Mouse (Mus musculus): ENCODE data around the gene Aoc2. TPM values are rescaled to one million over a fixed set of nuclear protein-coding genes. Genes with fewer than 3 reads are reported as not detected.

The Aoc2 gene
- polyA plus RNA-seq, 1 experiment: 3.3 TPM

DNA sequence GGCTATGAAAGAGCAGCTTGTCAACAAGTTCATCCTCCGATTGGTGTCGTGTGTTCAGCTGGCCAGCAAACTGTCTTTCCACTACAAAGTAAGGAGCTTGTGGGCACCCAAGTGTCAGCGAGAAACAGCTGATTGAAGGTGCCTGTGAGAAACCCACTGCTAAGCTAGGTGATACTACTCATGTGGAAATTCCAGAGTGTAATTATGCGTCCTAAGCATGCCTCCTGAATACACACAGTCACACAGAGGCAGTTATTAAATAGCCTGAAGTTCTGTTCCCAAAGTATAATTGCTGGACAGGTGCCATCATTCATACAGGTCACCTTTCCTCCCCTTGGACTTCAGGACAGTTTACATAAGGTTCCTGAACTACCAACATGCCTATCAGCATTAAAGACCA, 41.1 kb upstream of the Aoc2 start:
- WGBS: 65% methylated on average over 4 of the region's 4 CpGs
- TF ChIP-seq CTCF (IDR thresholded peaks at IDR 0.05; ENCODE audit: insufficient read depth, low read length) (no peak), POLR2A (IDR thresholded peaks at IDR 0.05; ENCODE audit: borderline replicate concordance, extremely low read depth, low read depth, low read length) (no peak)
- no peak overlapping the region for H3K4me3 ChIP-seq (replicated peaks; ENCODE audit: extremely low read depth, low read depth, low read length)
- no peak for DNase-seq
- no peaks in the 10 kb centered on the region for H3K4me1 ChIP-seq (ENCODE audit: control insufficient read depth, insufficient read depth, low read length)

DNA sequence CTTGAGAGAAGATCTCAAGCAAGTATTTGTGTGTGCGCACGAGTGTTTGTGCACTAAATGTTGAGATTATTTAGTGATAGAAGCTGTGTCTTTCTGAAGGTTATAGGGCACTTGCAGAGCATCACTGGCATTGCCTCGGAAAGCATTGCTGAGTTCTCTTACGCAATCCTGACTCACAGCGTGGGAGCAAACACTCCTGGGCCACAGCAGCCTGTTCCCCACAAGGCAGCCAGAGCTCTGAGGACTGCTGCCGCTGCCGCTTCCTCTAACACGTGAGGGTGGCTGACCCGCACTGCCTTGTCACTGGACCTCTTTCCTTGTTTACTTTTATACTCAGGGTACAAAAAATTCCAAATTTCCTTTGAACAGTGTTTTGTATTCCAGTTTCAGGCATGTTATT, 37.6 kb upstream of the Aoc2 start:
- no peaks in the 10 kb centered on the region for H3K4me1 ChIP-seq (ENCODE audit: control insufficient read depth, insufficient read depth, low read length)
- H3K4me3 ChIP-seq (replicated peaks; ENCODE audit: extremely low read depth, low read depth, low read length): no peak overlapping the region
- 45% methylated on average over 9 of the region's 9 CpGs for WGBS
- DNase-seq: no peak
- TF ChIP-seq POLR2A (IDR thresholded peaks at IDR 0.05; ENCODE audit: borderline replicate concordance, extremely low read depth, low read depth, low read length): peak; percentile 10; the same call in 1 of the 2 replicates
- TF ChIP-seq CTCF (IDR thresholded peaks at IDR 0.05; ENCODE audit: insufficient read depth, low read length): no peak

DNA sequence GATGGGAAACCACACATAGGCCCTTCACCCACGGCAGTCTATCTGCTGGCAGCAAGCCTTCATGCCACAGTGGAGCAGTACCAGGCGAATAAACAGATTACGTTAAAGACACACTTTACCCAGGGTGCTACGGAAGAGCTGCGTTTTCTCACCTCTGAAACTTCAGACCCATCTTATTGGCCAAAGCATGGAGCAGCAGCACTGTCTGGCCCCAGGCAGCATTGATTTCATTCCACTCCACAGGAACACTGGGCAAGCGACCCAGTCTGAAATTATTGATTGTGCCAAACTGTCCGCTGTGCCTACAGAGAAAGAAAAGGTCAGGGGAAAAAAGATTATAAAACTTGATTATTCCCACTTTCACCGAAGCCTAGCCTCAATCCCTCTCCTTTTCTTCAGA, 33.6 kb upstream of the Aoc2 start:
- Histone ChIP-seq H3K4me1 (ENCODE audit: control insufficient read depth, insufficient read depth, low read length) (no peaks in the 10 kb centered on the region), H3K4me3 (replicated peaks; ENCODE audit: extremely low read depth, low read depth, low read length) (no peak overlapping the region)
- 93% methylated on average over 8 of the region's 8 CpGs for WGBS
- TF ChIP-seq POLR2A (IDR thresholded peaks at IDR 0.05; ENCODE audit: borderline replicate concordance, extremely low read depth, low read depth, low read length) (no peak), CTCF (IDR thresholded peaks at IDR 0.05; ENCODE audit: insufficient read depth, low read length) (no peak)
- no peak for DNase-seq

DNA sequence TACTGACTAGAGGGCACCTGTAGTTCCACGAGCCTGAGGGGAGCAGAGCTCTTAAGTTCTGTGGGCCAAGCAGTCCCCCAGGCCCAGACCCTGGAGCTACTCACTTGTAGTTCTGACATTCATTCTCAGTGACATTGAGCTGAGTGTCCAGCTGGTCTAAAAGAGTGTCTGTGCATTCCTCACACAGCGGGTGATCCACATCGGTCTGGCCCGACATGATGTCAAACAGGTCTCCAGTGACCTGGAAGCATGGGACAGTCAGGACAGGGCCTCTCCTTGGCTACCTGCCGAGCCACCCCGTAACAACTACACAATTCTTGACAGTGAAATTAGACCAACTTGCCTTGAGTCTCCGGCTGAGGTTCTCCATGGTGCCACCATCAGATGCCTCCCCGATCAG, 29.7 kb upstream of the Aoc2 start:
- 96% methylated on average over 8 of the region's 8 CpGs for WGBS
- TF ChIP-seq POLR2A (IDR thresholded peaks at IDR 0.05; ENCODE audit: borderline replicate concordance, extremely low read depth, low read depth, low read length) (no peak), CTCF (IDR thresholded peaks at IDR 0.05; ENCODE audit: insufficient read depth, low read length) (no peak)
- no peaks in the 10 kb centered on the region for H3K4me1 ChIP-seq (ENCODE audit: control insufficient read depth, insufficient read depth, low read length)
- no peak overlapping the region for H3K4me3 ChIP-seq (replicated peaks; ENCODE audit: extremely low read depth, low read depth, low read length)
- no peak for DNase-seq

DNA sequence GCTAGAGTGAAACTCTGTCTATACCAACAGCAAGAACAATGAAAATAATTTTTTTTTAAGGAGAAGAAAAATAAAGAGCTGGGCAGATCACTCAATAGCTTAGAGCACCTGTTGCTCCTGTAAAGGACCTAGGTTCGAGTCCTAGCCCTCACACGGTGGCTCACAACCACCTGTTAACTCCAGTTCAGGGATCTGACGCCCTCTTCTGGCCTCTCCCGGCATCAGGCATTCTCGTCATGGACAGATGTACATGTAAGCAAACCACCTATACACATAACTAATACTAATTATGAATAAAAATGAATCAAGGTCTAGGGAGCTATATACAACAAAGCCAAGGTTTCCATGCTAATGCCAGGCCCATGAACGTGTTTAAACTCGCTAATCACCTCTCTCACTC, 24.0 kb upstream of the Aoc2 start:
- WGBS: 62% methylated on average over 7 of the region's 7 CpGs
- no peak for DNase-seq
- H3K4me1 ChIP-seq (ENCODE audit: control insufficient read depth, insufficient read depth, low read length): peaks cover 5% of the 10 kb centered on the region
- TF ChIP-seq CTCF (IDR thresholded peaks at IDR 0.05; ENCODE audit: insufficient read depth, low read length): no peak
- TF ChIP-seq POLR2A (IDR thresholded peaks at IDR 0.05; ENCODE audit: borderline replicate concordance, extremely low read depth, low read depth, low read length): no peak
- peak overlapping the region; percentile 25 for H3K4me3 ChIP-seq (replicated peaks; ENCODE audit: extremely low read depth, low read depth, low read length)

DNA sequence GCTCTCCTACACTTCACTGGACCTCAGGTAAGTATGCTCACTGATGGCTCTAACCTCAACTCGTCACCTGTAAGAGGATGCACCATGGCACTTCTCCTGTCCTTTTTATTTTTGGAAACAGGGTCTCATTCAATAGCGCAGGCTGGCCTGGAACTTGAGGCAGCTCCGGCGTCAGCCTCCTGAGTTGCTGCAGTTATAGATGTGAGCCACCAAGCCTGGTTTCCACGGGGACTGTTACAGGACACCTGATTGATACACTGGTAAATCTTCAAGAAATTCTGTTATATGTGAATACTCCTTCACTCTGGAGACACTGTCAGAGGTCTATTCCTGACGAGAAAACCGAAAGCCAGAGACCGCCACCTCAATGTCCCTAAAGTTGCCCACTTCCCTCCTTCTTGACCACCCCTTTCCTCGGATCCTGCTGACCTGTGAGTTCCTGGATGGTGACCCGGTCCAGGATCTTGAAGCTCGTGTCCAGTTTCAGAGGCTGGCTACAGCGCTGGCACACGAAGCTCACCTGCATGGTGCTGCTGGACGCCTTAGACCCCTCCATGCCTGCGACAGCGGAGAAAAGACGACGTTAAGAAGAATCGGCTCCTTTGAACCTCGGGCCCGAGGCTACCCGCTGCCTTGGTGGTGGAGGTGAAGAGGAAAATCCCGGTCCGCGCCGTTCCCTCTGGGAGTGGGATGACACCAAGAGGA, 23.4 kb upstream of the Aoc2 start:
- Histone ChIP-seq H3K4me3 (replicated peaks; ENCODE audit: extremely low read depth, low read depth, low read length) (peak overlapping the region; percentile 87), H3K4me1 (ENCODE audit: control insufficient read depth, insufficient read depth, low read length) (peaks cover 5% of the 10 kb centered on the region)
- no peak for DNase-seq
- TF ChIP-seq POLR2A (IDR thresholded peaks at IDR 0.05; ENCODE audit: borderline replicate concordance, extremely low read depth, low read depth, low read length): no peak
- TF ChIP-seq CTCF (IDR thresholded peaks at IDR 0.05; ENCODE audit: insufficient read depth, low read length): no peak
- WGBS: 8% methylated on average over 26 of the region's 26 CpGs

DNA sequence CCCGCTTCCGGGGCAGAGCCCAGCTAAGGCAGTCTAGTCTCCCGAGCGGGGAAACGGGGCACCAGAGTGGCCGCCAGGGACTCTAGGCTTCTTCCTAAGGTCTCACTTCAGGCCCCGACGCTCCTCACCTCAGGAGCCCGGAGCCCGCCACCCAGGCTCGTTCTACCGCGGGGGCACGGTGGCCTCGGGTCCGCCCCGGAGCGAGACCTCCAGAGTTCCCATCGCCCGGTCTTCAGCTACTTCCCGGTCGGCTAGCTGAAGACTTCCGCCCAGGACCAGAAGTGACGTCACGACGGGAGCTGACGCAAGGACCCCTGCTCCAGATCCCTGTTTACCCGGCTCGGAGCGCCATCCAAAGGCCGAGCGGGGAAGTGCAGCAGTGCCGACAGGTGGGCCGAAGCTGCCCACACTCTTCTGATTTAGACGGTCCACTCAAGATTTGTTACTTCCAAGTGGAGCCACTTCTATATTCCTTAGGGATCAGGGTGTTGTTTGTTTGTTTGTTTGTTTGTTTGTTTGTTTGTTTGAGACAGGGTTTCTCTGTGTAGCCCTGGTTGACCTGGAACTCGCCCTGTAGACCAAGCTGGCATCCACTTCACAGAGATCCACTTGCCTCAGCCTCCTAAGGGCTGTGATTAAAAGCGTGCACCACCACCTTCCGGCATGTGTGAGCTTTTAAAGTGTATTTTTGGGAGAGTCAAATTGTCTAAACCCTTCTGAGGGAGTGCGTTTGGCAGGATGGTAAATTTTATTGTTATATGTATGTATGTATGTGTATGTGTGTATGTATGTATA, 22.7 kb upstream of the Aoc2 start, which contains the start of gene Becn1:
Becn1 (minus strand) TSS at position 283 of the 795 bp plus-strand sequence.
- TF ChIP-seq CTCF (IDR thresholded peaks at IDR 0.05; ENCODE audit: insufficient read depth, low read length) (peak; percentile 82), POLR2A (IDR thresholded peaks at IDR 0.05; ENCODE audit: borderline replicate concordance, extremely low read depth, low read depth, low read length) (peak; percentile 65; the same call in 1 of the 2 replicates)
- Histone ChIP-seq H3K4me3 (replicated peaks; ENCODE audit: extremely low read depth, low read depth, low read length) (peak within 1 kb of the TSS; percentile 87), H3K4me1 (ENCODE audit: control insufficient read depth, insufficient read depth, low read length) (peaks cover 5% of the 10 kb centered on the region)
- peak; percentile 98 for DNase-seq
- WGBS: 5% methylated on average over 39 of the region's 39 CpGs

DNA sequence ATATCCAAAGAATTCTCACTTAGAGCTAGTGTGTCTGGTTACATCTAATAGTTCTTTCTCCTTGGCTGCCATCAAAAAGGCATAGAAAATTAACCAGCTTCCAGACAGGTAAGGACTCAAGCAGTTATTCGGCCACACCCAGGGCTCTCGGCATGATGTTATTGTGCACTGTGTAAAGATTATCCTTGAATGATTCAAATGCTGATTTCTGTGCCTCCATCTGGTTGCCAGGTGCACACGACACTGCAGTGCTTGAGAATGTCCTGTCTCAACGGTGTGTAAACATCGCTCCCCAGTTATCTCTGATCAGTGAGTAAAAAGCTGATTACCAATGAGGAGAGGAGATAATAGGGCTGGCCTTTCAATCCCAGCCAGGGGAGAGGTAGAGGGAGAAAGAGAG, 17.1 kb upstream of the Aoc2 start:
- no peaks in the 10 kb centered on the region for H3K4me1 ChIP-seq (ENCODE audit: control insufficient read depth, insufficient read depth, low read length)
- 23% methylated on average over 5 of the region's 5 CpGs for WGBS
- TF ChIP-seq POLR2A (IDR thresholded peaks at IDR 0.05; ENCODE audit: borderline replicate concordance, extremely low read depth, low read depth, low read length) (no peak), CTCF (IDR thresholded peaks at IDR 0.05; ENCODE audit: insufficient read depth, low read length) (no peak)
- H3K4me3 ChIP-seq (replicated peaks; ENCODE audit: extremely low read depth, low read depth, low read length): no peak overlapping the region
- no peak for DNase-seq

DNA sequence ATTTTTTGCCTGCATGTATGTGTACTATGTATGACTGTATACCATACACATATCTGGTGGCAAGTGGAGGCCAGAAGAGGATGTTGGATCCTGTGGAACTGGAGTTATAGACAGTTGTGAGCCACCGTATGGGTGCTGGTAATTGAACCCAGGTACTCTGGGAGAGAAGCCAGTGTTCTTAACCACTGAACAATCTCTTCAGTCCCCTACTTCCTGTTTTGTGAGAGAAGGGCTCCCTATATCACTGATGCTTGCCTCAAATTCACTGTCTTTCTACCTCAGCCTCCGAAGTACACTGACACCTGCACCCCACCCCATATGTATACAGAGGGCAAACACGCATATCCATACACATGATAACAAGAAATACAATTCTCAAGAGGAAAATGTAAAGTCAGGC, 13.8 kb upstream of the Aoc2 start:
- H3K4me1 ChIP-seq (ENCODE audit: control insufficient read depth, insufficient read depth, low read length): no peaks in the 10 kb centered on the region
- no peak overlapping the region for H3K4me3 ChIP-seq (replicated peaks; ENCODE audit: extremely low read depth, low read depth, low read length)
- 81% methylated on average over 3 of the region's 3 CpGs for WGBS
- no peak for TF ChIP-seq CTCF (IDR thresholded peaks at IDR 0.05; ENCODE audit: insufficient read depth, low read length)
- no peak for TF ChIP-seq POLR2A (IDR thresholded peaks at IDR 0.05; ENCODE audit: borderline replicate concordance, extremely low read depth, low read depth, low read length)
- DNase-seq: no peak
